Mouse (Mus musculus): ENCODE results near the gene Mfap2. TPM values are rescaled to one million over a fixed set of nuclear protein-coding genes. Genes with fewer than 3 reads are reported as not detected.
A peak's percentile ranks its signal among the peaks of the same experiment; 100 is the strongest.

The Mfap2 gene
- polyA plus RNA-seq, 1 experiment from 2014 or later, result 423 TPM

DNA sequence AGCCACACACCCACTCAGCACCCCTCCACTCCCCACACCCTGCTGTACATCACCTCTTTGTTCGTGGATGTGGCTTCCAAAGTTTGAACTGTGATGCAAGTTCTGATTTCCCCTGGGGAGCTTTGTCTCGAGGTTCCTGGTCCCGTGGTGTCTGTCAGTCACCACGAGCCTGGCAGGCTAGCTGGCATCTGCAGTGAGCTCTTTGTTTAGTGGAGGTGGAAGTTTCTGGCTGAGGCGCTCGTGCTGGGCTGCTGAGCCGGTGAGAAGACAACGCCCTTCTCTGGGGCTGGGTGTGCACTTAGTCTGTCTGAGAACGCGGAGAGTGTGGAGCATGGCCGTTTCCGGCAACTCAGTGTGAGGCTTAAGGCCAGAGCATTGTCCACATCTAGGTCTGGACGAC is 38.5 kb upstream of the Mfap2 start:
- Histone ChIP-seq H3K9me3 (replicated peaks; ENCODE audit: control insufficient read depth, low read length) (no peaks in the 10 kb centered on the region), H3K4me1 (ENCODE audit: control insufficient read depth, insufficient read depth, low read length) (no peaks in the 10 kb centered on the region), H3K9ac (ENCODE audit: low read length) (no peak overlapping the region), H3K36me3 (ENCODE audit: control insufficient read depth, insufficient read depth, low read length) (peaks cover 43% of the 10 kb centered on the region), H3K4me2 (ENCODE audit: low read depth, low read length) (no peak overlapping the region), H3K27ac (ENCODE audit: low read length) (peak overlapping the region; percentile 42; the same call in 1 of the 2 replicates), H3K4me3 (replicated peaks; ENCODE audit: low read length) (no peak overlapping the region), H3K27me3 (ENCODE audit: control insufficient read depth, insufficient read depth, low read length) (no peaks in the 10 kb centered on the region)
- WGBS, result 70% methylated on average over 13 of the region's 13 CpGs
- ATAC-seq (ENCODE audit: insufficient read depth, low FRiP score), result peak; percentile 19; the same call in 1 of the 2 replicates

GRCm38 (mm10) chr4:140974408-140974807 is 35.8 kb upstream of the Mfap2 start:
- no peak for ATAC-seq (ENCODE audit: insufficient read depth, low FRiP score)
- 95% methylated on average over 6 of the region's 6 CpGs for WGBS
- H3K4me2 ChIP-seq (ENCODE audit: low read depth, low read length), result no peak overlapping the region
- H3K27ac ChIP-seq (ENCODE audit: low read length), result no peak overlapping the region
- H3K27me3 ChIP-seq (ENCODE audit: control insufficient read depth, insufficient read depth, low read length), result no peaks in the 10 kb centered on the region
- H3K9me3 ChIP-seq (replicated peaks; ENCODE audit: control insufficient read depth, low read length), result no peaks in the 10 kb centered on the region
- no peak overlapping the region for H3K4me3 ChIP-seq (replicated peaks; ENCODE audit: low read length)
- H3K4me1 ChIP-seq (ENCODE audit: control insufficient read depth, insufficient read depth, low read length), result 0 out of 2 replicates have a peak, but pooled peaks cover 4% of the 10 kb centered on the region
- H3K9ac ChIP-seq (ENCODE audit: low read length), result no peak overlapping the region
- peaks cover 39% of the 10 kb centered on the region for H3K36me3 ChIP-seq (ENCODE audit: control insufficient read depth, insufficient read depth, low read length)

DNA sequence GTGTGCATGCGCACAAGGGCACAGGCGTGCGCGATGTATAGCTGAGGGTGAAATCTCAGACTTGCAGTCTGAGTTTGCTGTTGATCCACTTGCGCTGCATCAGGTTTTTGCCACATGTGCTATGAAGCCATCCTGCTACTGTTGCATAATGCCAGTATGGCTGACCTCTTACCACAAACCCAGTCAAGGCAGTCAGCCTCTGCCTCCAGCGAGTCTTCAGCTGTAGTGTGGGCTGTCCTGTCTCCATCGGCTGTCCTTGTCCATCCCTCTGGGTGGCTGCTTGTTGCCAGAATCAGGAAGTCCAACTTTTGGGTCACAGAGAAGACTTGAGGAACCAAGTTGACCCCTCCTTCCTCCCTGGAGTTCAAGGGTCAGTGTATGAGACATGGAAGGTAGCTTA is 34.9 kb upstream of the Mfap2 start:
- Histone ChIP-seq H3K4me3 (replicated peaks; ENCODE audit: low read length) (no peak overlapping the region), H3K27me3 (ENCODE audit: control insufficient read depth, insufficient read depth, low read length) (no peaks in the 10 kb centered on the region), H3K4me2 (ENCODE audit: low read depth, low read length) (no peak overlapping the region), H3K4me1 (ENCODE audit: control insufficient read depth, insufficient read depth, low read length) (0 out of 2 replicates have a peak, but pooled peaks cover 4% of the 10 kb centered on the region), H3K9me3 (replicated peaks; ENCODE audit: control insufficient read depth, low read length) (no peaks in the 10 kb centered on the region), H3K27ac (ENCODE audit: low read length) (no peak overlapping the region), H3K36me3 (ENCODE audit: control insufficient read depth, insufficient read depth, low read length) (peaks cover 41% of the 10 kb centered on the region), H3K9ac (ENCODE audit: low read length) (no peak overlapping the region)
- WGBS, result 89% methylated on average over 7 of the region's 7 CpGs
- no peak for ATAC-seq (ENCODE audit: insufficient read depth, low FRiP score)

- H3K27ac ChIP-seq (ENCODE audit: low read length), result peak overlapping the region; percentile 79
- H3K4me2 ChIP-seq (ENCODE audit: low read depth, low read length), result 0 out of 2 replicates have a peak overlapping the region, but pooled peaks have one; percentile 10
- H3K9me3 ChIP-seq (replicated peaks; ENCODE audit: control insufficient read depth, low read length), result 0 out of 2 replicates have a peak, but pooled peaks cover 3% of the 10 kb centered on the region
- WGBS, result 74% methylated on average over 10 of the region's 10 CpGs
- no peaks in the 10 kb centered on the region for H3K27me3 ChIP-seq (ENCODE audit: control insufficient read depth, insufficient read depth, low read length)
- H3K36me3 ChIP-seq (ENCODE audit: control insufficient read depth, insufficient read depth, low read length), result peaks cover 31% of the 10 kb centered on the region; the same call in 1 of the 2 replicates
- H3K9ac ChIP-seq (ENCODE audit: low read length), result peak overlapping the region; percentile 37
- ATAC-seq (ENCODE audit: insufficient read depth, low FRiP score), result 0 out of 2 replicates have a peak, but pooled peaks have one; percentile 23
- H3K4me1 ChIP-seq (ENCODE audit: control insufficient read depth, insufficient read depth, low read length), result 0 out of 2 replicates have a peak, but pooled peaks cover 4% of the 10 kb centered on the region
- no peak overlapping the region for H3K4me3 ChIP-seq (replicated peaks; ENCODE audit: low read length)
These were observed 32.9 kb upstream of the Mfap2 start for GRCm38 (mm10) chr4:140977278-140977677.

DNA sequence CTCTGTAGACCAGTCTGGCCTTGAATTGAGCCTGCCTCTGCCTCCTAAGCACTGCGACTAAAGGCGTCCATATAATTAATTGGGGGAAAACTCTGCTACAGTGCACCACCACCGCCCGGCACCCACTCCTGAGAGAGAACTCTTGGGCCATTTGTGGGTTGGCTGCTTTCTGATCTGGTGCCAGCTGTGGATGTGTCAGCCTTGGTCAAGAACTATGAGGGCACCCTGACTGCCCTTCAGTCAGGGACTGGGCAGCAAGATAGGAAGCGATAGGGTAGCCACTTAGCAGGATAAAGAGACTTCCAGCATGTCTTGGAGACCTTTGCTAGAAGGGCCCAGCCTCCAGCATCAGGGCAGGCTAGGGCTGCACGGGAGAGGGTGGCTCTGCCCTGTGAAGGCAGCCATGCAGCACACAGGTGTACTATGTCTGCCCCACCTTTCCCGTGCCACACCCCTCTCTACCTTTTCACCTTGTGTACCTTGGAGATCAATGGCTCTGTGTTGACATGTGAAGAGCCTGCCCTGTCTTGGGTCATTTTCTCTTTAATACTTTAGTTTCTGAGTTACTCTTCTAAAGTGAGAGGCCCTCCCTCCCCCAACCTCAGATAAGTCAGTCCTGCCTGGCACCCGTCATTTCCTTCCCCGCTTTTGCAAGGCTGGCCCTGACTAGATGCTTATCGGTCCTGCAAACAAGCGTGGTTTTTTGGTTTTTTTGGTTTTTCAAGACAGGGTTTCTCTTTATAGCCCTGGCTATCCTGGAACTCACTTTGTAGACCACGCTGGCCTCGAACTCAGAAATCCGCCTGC is 32.1 kb upstream of the Mfap2 start:
- Histone ChIP-seq H3K4me2 (ENCODE audit: low read depth, low read length) (no peak overlapping the region), H3K27me3 (ENCODE audit: control insufficient read depth, insufficient read depth, low read length) (no peaks in the 10 kb centered on the region), H3K4me3 (replicated peaks; ENCODE audit: low read length) (no peak overlapping the region), H3K27ac (ENCODE audit: low read length) (peak overlapping the region; percentile 79), H3K9me3 (replicated peaks; ENCODE audit: control insufficient read depth, low read length) (0 out of 2 replicates have a peak, but pooled peaks cover 3% of the 10 kb centered on the region), H3K4me1 (ENCODE audit: control insufficient read depth, insufficient read depth, low read length) (peaks cover 8% of the 10 kb centered on the region), H3K9ac (ENCODE audit: low read length) (0 out of 2 replicates have a peak overlapping the region, but pooled peaks have one; percentile 5), H3K36me3 (ENCODE audit: control insufficient read depth, insufficient read depth, low read length) (peaks cover 25% of the 10 kb centered on the region; the same call in 1 of the 2 replicates)
- WGBS, result 75% methylated on average over 14 of the region's 14 CpGs
- ATAC-seq (ENCODE audit: insufficient read depth, low FRiP score), result peak; percentile 63

DNA sequence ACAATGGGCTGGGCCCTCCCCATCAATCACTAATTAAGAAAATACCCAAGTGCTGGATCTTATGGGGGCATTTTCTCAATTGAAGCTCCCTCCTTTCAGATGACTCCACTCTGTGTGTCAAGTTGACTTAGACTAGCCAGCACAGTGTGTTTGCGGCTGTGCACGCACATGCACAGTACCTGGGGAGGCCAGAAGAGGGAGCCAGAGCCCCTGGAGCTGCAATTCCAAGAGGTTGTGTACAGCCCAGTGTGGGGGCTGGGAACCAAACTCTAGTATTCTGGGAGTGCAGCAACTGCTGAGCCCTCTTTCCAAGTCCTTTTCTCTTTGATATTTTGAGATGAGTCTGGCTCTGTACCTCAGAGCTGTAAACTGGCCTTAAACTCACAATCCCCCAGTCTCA is 28.6 kb upstream of the Mfap2 start:
- H3K4me2 ChIP-seq (ENCODE audit: low read depth, low read length), result no peak overlapping the region
- WGBS, result 80% methylated on average over 2 of the region's 2 CpGs
- H3K27me3 ChIP-seq (ENCODE audit: control insufficient read depth, insufficient read depth, low read length), result no peaks in the 10 kb centered on the region
- H3K36me3 ChIP-seq (ENCODE audit: control insufficient read depth, insufficient read depth, low read length), result peaks cover 8% of the 10 kb centered on the region; the same call in 1 of the 2 replicates
- no peak overlapping the region for H3K9ac ChIP-seq (ENCODE audit: low read length)
- no peak overlapping the region for H3K4me3 ChIP-seq (replicated peaks; ENCODE audit: low read length)
- 0 out of 2 replicates have a peak, but pooled peaks cover 3% of the 10 kb centered on the region for H3K9me3 ChIP-seq (replicated peaks; ENCODE audit: control insufficient read depth, low read length)
- peaks cover 19% of the 10 kb centered on the region for H3K4me1 ChIP-seq (ENCODE audit: control insufficient read depth, insufficient read depth, low read length)
- H3K27ac ChIP-seq (ENCODE audit: low read length), result no peak overlapping the region
- no peak for ATAC-seq (ENCODE audit: insufficient read depth, low FRiP score)

DNA sequence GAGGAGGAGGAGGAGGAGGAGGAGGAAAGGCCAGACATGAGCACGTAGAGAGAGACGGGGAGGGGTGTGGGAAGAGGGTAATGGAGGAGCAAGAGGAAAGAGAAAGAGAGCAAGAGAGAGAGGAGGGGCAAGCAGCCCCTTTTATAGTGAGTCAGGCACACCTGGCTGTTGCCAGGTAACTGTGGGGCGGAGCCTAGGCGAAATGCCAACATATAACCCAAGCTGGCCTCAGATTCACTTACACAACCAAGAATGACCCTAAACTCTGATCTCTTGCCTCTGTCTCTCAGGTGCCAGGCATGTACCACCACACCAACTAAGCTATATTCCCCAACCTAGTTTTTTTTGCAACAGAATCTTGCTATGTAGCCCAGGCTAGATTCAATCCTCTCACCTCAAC is 27.4 kb upstream of the Mfap2 start:
- no peak for ATAC-seq (ENCODE audit: insufficient read depth, low FRiP score)
- 34% methylated on average over 4 of the region's 4 CpGs for WGBS
- H3K4me3 ChIP-seq (replicated peaks; ENCODE audit: low read length), result no peak overlapping the region

DNA sequence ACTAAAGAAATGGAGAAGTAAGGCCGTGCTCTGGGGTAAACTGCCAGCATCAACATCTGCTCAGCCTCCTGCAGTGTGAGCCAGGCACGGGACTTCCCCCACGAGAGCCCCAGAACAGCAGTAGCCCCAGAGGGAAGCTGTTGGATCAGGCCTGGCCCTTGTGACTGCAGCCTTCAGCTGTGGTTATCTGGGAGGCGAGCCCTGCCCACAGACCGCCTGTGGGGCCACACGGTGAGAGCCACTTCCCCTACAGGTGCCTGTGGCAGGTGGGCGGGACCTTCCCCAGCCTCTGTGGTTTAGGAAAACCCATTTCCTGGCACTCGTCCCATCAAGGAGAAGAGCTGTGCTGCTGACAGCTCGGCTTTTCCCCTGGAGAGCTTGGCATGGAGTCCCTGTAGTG is 26.8 kb upstream of the Mfap2 start:
- ATAC-seq (ENCODE audit: insufficient read depth, low FRiP score), result peak; percentile 82
- Histone ChIP-seq H3K4me3 (replicated peaks; ENCODE audit: low read length) (no peak overlapping the region), H3K9ac (ENCODE audit: low read length) (peak overlapping the region; percentile 50)

More for the DNA sequence above, 27.4 kb upstream of the Mfap2 start:
- 0 out of 2 replicates have a peak overlapping the region, but pooled peaks have one; percentile 12 for H3K4me2 ChIP-seq (ENCODE audit: low read depth, low read length)
- 0 out of 2 replicates have a peak, but pooled peaks cover 3% of the 10 kb centered on the region for H3K9me3 ChIP-seq (replicated peaks; ENCODE audit: control insufficient read depth, low read length)
- H3K4me1 ChIP-seq (ENCODE audit: control insufficient read depth, insufficient read depth, low read length), result peaks cover 21% of the 10 kb centered on the region
- H3K9ac ChIP-seq (ENCODE audit: low read length), result peak overlapping the region; percentile 50; the same call in 1 of the 2 replicates
- H3K27ac ChIP-seq (ENCODE audit: low read length), result peak overlapping the region; percentile 92
- no peaks in the 10 kb centered on the region for H3K27me3 ChIP-seq (ENCODE audit: control insufficient read depth, insufficient read depth, low read length)
- peaks cover 8% of the 10 kb centered on the region; the same call in 1 of the 2 replicates for H3K36me3 ChIP-seq (ENCODE audit: control insufficient read depth, insufficient read depth, low read length)

DNA sequence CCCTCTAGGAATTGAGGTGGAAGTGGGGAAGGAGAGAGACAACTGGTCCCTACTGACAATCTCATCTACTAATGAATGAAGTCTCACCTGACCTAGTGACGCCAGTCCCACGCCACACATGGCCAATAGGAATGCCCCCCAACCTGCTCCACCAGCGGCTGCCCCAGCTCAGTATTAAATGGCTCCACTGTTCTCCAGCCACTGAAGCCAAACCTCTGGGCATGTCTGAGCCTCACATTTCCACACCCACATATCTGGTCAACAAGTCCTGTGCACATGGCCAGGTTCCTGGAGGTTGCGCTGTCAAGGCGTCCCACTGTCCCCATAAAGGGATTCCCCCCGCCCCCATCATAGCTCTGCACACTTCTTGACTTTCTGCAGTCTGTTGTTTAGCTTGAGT is 25.7 kb upstream of the Mfap2 start:
- Histone ChIP-seq H3K27me3 (ENCODE audit: control insufficient read depth, insufficient read depth, low read length) (no peaks in the 10 kb centered on the region), H3K4me3 (replicated peaks; ENCODE audit: low read length) (no peak overlapping the region), H3K9me3 (replicated peaks; ENCODE audit: control insufficient read depth, low read length) (0 out of 2 replicates have a peak, but pooled peaks cover 3% of the 10 kb centered on the region), H3K9ac (ENCODE audit: low read length) (no peak overlapping the region), H3K36me3 (ENCODE audit: control insufficient read depth, insufficient read depth, low read length) (0 out of 2 replicates have a peak, but pooled peaks cover under 1% of the 10 kb centered on the region), H3K4me2 (ENCODE audit: low read depth, low read length) (no peak overlapping the region), H3K4me1 (ENCODE audit: control insufficient read depth, insufficient read depth, low read length) (peaks cover 31% of the 10 kb centered on the region), H3K27ac (ENCODE audit: low read length) (0 out of 2 replicates have a peak overlapping the region, but pooled peaks have one; percentile 18)
- 80% methylated on average over 6 of the region's 6 CpGs for WGBS
- no peak for ATAC-seq (ENCODE audit: insufficient read depth, low FRiP score)

More for the DNA sequence above, 26.8 kb upstream of the Mfap2 start:
- Histone ChIP-seq H3K4me2 (ENCODE audit: low read depth, low read length) (peak overlapping the region; percentile 12; the same call in 1 of the 2 replicates), H3K4me1 (ENCODE audit: control insufficient read depth, insufficient read depth, low read length) (peaks cover 24% of the 10 kb centered on the region), H3K27me3 (ENCODE audit: control insufficient read depth, insufficient read depth, low read length) (no peaks in the 10 kb centered on the region), H3K36me3 (ENCODE audit: control insufficient read depth, insufficient read depth, low read length) (peaks cover 8% of the 10 kb centered on the region; the same call in 1 of the 2 replicates), H3K27ac (ENCODE audit: low read length) (peak overlapping the region; percentile 92), H3K9me3 (replicated peaks; ENCODE audit: control insufficient read depth, low read length) (0 out of 2 replicates have a peak, but pooled peaks cover 3% of the 10 kb centered on the region)
- 9% methylated on average over 9 of the region's 9 CpGs for WGBS

Data from stomach, embryonic 16.5 days (tissue).